14 mouse cellular contexts compared by ENCODE assay signal in genomic region chr12:98409580-98409979, GRCm38 (mm10).
DNase-seq lines count a peak whose midpoint lies in the region; ATAC-seq and TF ChIP-seq lines count a peak whose summit lies in the region.
"Had no signal": no experiment of that assay in that cellular context is flagged by ENCODE, and none has a peak within 500 bp of the region (broad histone marks: within the 10 kb centered on the region; RNA-seq: fewer than 3 reads in every experiment).

No protein-coding gene starts in this region.

- H3K27me3 ChIP-seq in hindbrain, embryonic 16.5 days (replicated peaks; ENCODE audit: control insufficient read depth, insufficient read depth, low read length) = no peaks in the 10 kb centered on the region
- H3K27me3 ChIP-seq: forebrain, embryonic 12.5 days; midbrain, embryonic 15.5 days had no signal

- peak; percentile 35; the same call in 1 of the 2 replicates for TF ChIP-seq CTCF in cortical plate, adult 2 months (IDR thresholded peaks at IDR 0.05; ENCODE audit: extremely low read depth, insufficient read depth, low read length)

- no peaks in the 10 kb centered on the region for H3K4me1 ChIP-seq in cortical plate, adult 2 months (ENCODE audit: control insufficient read depth, insufficient read depth, low read length)
- H3K4me1 ChIP-seq in hindbrain, embryonic 16.5 days (ENCODE audit: control insufficient read depth, insufficient read depth, low read depth, low read length) = no peaks in the 10 kb centered on the region
- H3K4me1 ChIP-seq: forebrain, embryonic 12.5 days; midbrain, embryonic 15.5 days had no signal

- TF ChIP-seq POLR2A in cortical plate, adult 2 months (IDR thresholded peaks at IDR 0.05; ENCODE audit: extremely low read depth, insufficient read depth, low read length) = no peak

- H3K9ac ChIP-seq in hindbrain, embryonic 16.5 days (ENCODE audit: low read depth, low read length) = no peak overlapping the region
- H3K9ac ChIP-seq: forebrain, embryonic 12.5 days; midbrain, embryonic 15.5 days had no signal

- no peak overlapping the region for H3K4me3 ChIP-seq in cortical plate, adult 2 months (ENCODE audit: insufficient read depth, low read length)
- H3K4me3 ChIP-seq in hindbrain, embryonic 16.5 days (ENCODE audit: low read length) = no peak overlapping the region
- H3K4me3 ChIP-seq: embryonic facial prominence, embryonic 10.5 days; forebrain, embryonic 12.5 days; limb, embryonic 10.5 days; midbrain, embryonic 15.5 days had no signal

- H3K4me2 ChIP-seq in hindbrain, embryonic 16.5 days (ENCODE audit: low read length) = no peak overlapping the region
- H3K4me2 ChIP-seq: forebrain, embryonic 12.5 days; midbrain, embryonic 15.5 days had no signal

- 48% methylated on average over 2 of the region's 2 CpGs for WGBS in hindbrain, embryonic 16.5 days

- H3K36me3 ChIP-seq in hindbrain, embryonic 16.5 days (ENCODE audit: control insufficient read depth, insufficient read depth, low read length) = no peaks in the 10 kb centered on the region
- H3K36me3 ChIP-seq: embryonic facial prominence, embryonic 10.5 days; forebrain, embryonic 12.5 days; limb, embryonic 10.5 days; midbrain, embryonic 15.5 days had no signal

- peak; percentile 83 for ATAC-seq in frontal cortex, adult (ENCODE audit: low TSS enrichment)
- no peak for ATAC-seq in hindbrain, embryonic 16.5 days
- ATAC-seq: midbrain, embryonic 15.5 days had no signal

- H3K27ac ChIP-seq in cortical plate, adult 2 months (ENCODE audit: insufficient read depth, low read length) = no peak overlapping the region
- no peak overlapping the region for H3K27ac ChIP-seq in hindbrain, embryonic 16.5 days (ENCODE audit: low read depth, low read length)
- H3K27ac ChIP-seq: embryonic facial prominence, embryonic 10.5 days; forebrain, embryonic 12.5 days; limb, embryonic 10.5 days; midbrain, embryonic 15.5 days had no signal

- DNase-seq in frontal cortex, postnatal 25 days (ENCODE audit: low spot score in 2 of 2) = no peak
- DNase-seq in right cerebral cortex, adult 18-20 months = peak; percentile 8
- no peak for DNase-seq in right cerebral cortex, postnatal 36 days (ENCODE audit: low spot score in 2 of 2)
- peak; percentile 12 for DNase-seq in right cerebral cortex, postnatal 14 days
- DNase-seq in lung, postnatal 4 days = no peak
- DNase-seq: heart, postnatal 4 days; lung, adult 18-20 months had no signal

- no peaks in the 10 kb centered on the region for H3K9me3 ChIP-seq in hindbrain, embryonic 16.5 days (ENCODE audit: control insufficient read depth, low read length)
- H3K9me3 ChIP-seq: embryonic facial prominence, embryonic 10.5 days; forebrain, embryonic 12.5 days; limb, embryonic 10.5 days; midbrain, embryonic 15.5 days had no signal

Comparison
In these comparisons a context has a peak if more than half of its experiments do, and no peak if none do; other contexts are left out.
1. DNase-seq: peak in right cerebral cortex, adult 18-20 months (single experiment) and right cerebral cortex, postnatal 14 days (single experiment); none in frontal cortex, postnatal 25 days (0 of 2), right cerebral cortex, postnatal 36 days (0 of 2) and lung, postnatal 4 days (0 of 2).